Mouse (Mus musculus) thymus, adult 2 months (tissue): Measurements from ENCODE around the gene Rbm33. TPM values are rescaled to one million over a fixed set of nuclear protein-coding genes. Genes with fewer than 3 reads are reported as not detected.

Experiments
- DNase-seq: peaks from one replicate; pipeline ENCODE4 v3.0.0; 2021
- H3K27ac ChIP-seq: fragments of 200-500 bp; 2 replicates; pipeline ENCODE4 v1.5.1; 2012; ENCODE audit warnings: low read length, control low read depth; ENCODE audit not compliant: control insufficient read depth, insufficient read depth
- H3K27me3 ChIP-seq: fragments of 200-500 bp; 2 replicates; pipeline ENCODE4 v1.6.1; 2012; ENCODE audit warnings: mild to moderate bottlenecking, low read length, moderate library complexity, mixed read lengths; ENCODE audit not compliant: control insufficient read depth, insufficient read depth
- H3K36me3 ChIP-seq: fragments of 200-500 bp; 2 replicates; pipeline ENCODE4 v1.6.1; 2012; ENCODE audit warnings: mild to moderate bottlenecking, low read length, moderate library complexity; ENCODE audit not compliant: control insufficient read depth, insufficient read depth
- H3K4me1 ChIP-seq: fragments of 200-500 bp; replicated peaks from 2 replicates; pipeline ENCODE4 v1.6.1; 2012; ENCODE audit warnings: low read length; ENCODE audit not compliant: control insufficient read depth, insufficient read depth
- H3K4me3 ChIP-seq: fragments of 200-500 bp; 2 replicates; pipeline ENCODE4 v1.5.1; 2012; ENCODE audit warnings: mild to moderate bottlenecking, low read length, control low read depth, moderate library complexity; ENCODE audit not compliant: control insufficient read depth, insufficient read depth
- CTCF ChIP-seq: fragments of 200-500 bp; IDR thresholded peaks from 2 replicates; pipeline ENCODE4 v1.5.1; 2012; ENCODE audit warnings: mild to moderate bottlenecking, control low read depth, low read length, moderate library complexity, borderline replicate concordance; ENCODE audit not compliant: control insufficient read depth, poor library complexity, insufficient read depth; ENCODE audit errors: extremely low read depth
- POLR2A ChIP-seq: fragments of 200-500 bp; IDR thresholded peaks from 2 replicates; pipeline ENCODE4 v1.6.1; 2012; ENCODE audit warnings: mild to moderate bottlenecking, low read length, control low read depth, moderate library complexity; ENCODE audit not compliant: control insufficient read depth, poor library complexity, insufficient read depth; ENCODE audit errors: extremely low read depth
- WGBS: fragments of 180-500 bp; shearing (Covaris S2); methylation state at CpG from one replicate; pipeline ENCODE4 v1.1.7; 2018; 5-methylcytosine and 5-hydroxymethylcytosine counted together
- polyA plus RNA-seq: library from polyadenylated mRNA; depleted of rRNA; stranded (reverse); fragments of >200 nt; gene quantifications from 2 replicates; pipeline ENCODE4 v1.2.3, GENCODE M21; 2012

Gene Rbm33
- polyA plus RNA-seq, 1 experiment, result 80.9 TPM

GRCm38 (mm10) chr5:28302671-28303070 lies 14.2 kb upstream of the Rbm33 start:
- 85% methylated on average over 1 of the region's 1 CpGs for WGBS

GRCm38 (mm10) chr5:28304551-28304950 lies 12.4 kb upstream of the Rbm33 start:
- TF ChIP-seq POLR2A (no peak), CTCF (no peak)
- no peak for DNase-seq
- Histone ChIP-seq H3K27me3 (no peaks in the 10 kb centered on the region), H3K4me1 (no peaks in the 10 kb centered on the region), H3K4me3 (no peak overlapping the region), H3K36me3 (no peaks in the 10 kb centered on the region), H3K27ac (no peak overlapping the region)

More at GRCm38 (mm10) chr5:28302671-28303070, 14.2 kb upstream of the Rbm33 start:
- Histone ChIP-seq H3K4me1 (no peaks in the 10 kb centered on the region), H3K27ac (no peak overlapping the region), H3K27me3 (no peaks in the 10 kb centered on the region), H3K4me3 (no peak overlapping the region), H3K36me3 (no peaks in the 10 kb centered on the region)
- no peak for DNase-seq
- TF ChIP-seq CTCF (no peak), POLR2A (no peak)

- 3% methylated on average over 8 of the region's 8 CpGs for WGBS
- DNase-seq, result peak; percentile 40
Observed at GRCm38 (mm10) chr5:28315526-28315925, 1.4 kb upstream of the Rbm33 start.

GRCm38 (mm10) chr5:28316151-28316721 lies 685 bp upstream of the Rbm33 start:
- Histone ChIP-seq H3K36me3 (no peaks in the 10 kb centered on the region), H3K4me3 (peak overlapping the region; percentile 66), H3K27me3 (no peaks in the 10 kb centered on the region), H3K27ac (peak overlapping the region; percentile 70; the same call in 1 of the 2 replicates), H3K4me1 (peaks cover 6% of the 10 kb centered on the region)
- WGBS, result 2% methylated on average over 14 of the region's 14 CpGs
- no peak for TF ChIP-seq POLR2A
- no peak for TF ChIP-seq CTCF
- DNase-seq, result no peak

More at GRCm38 (mm10) chr5:28315526-28315925, 1.4 kb upstream of the Rbm33 start:
- H3K27ac ChIP-seq, result no peak overlapping the region
- no peaks in the 10 kb centered on the region for H3K36me3 ChIP-seq
- no peak for TF ChIP-seq POLR2A
- no peak for TF ChIP-seq CTCF
- H3K4me3 ChIP-seq, result no peak overlapping the region
- peaks cover 6% of the 10 kb centered on the region for H3K4me1 ChIP-seq
- no peaks in the 10 kb centered on the region for H3K27me3 ChIP-seq

GRCm38 (mm10) chr5:28317253-28317916 lies 464 bp downstream of the Rbm33 start:
- Histone ChIP-seq H3K27me3 (no peaks in the 10 kb centered on the region), H3K4me3 (peak overlapping the region; percentile 66), H3K27ac (peak overlapping the region; percentile 47), H3K36me3 (no peaks in the 10 kb centered on the region), H3K4me1 (peaks cover 6% of the 10 kb centered on the region)
- no peak for TF ChIP-seq POLR2A
- no peak for TF ChIP-seq CTCF
- no peak for DNase-seq
- under 1% methylated on average over 62 of the region's 62 CpGs for WGBS

- no peak for TF ChIP-seq CTCF
- no peak for TF ChIP-seq POLR2A
- Histone ChIP-seq H3K4me3 (no peak overlapping the region), H3K27ac (no peak overlapping the region), H3K4me1 (peaks cover 6% of the 10 kb centered on the region), H3K27me3 (no peaks in the 10 kb centered on the region), H3K36me3 (no peaks in the 10 kb centered on the region)
- WGBS, result under 1% methylated on average over 3 of the region's 3 CpGs
- DNase-seq, result peak; percentile 37
Observed at GRCm38 (mm10) chr5:28317917-28318267, 971 bp downstream of the Rbm33 start.

GRCm38 (mm10) chr5:28318671-28319070 lies 1.8 kb downstream of the Rbm33 start:
- H3K27me3 ChIP-seq, result no peaks in the 10 kb centered on the region
- H3K36me3 ChIP-seq, result no peaks in the 10 kb centered on the region
- no peak overlapping the region for H3K4me3 ChIP-seq
- H3K4me1 ChIP-seq, result peaks cover 6% of the 10 kb centered on the region
- no peak for TF ChIP-seq CTCF
- no peak for TF ChIP-seq POLR2A
- no peak for DNase-seq
- 90% methylated on average over 2 of the region's 2 CpGs for WGBS
- no peak overlapping the region for H3K27ac ChIP-seq
